Mouse (Mus musculus) C2C12 (cell line): ENCODE data around the gene Dagla. TPM values are rescaled to one million over a fixed set of nuclear protein-coding genes. Genes with fewer than 3 reads are reported as not detected.

Source experiments
- H3K27me3 ChIP-seq: one replicate; pipeline ENCODE4 v1.6.1; 2011; ENCODE audit not compliant: control insufficient read depth, insufficient read depth, insufficient read length
- H3K36me3 ChIP-seq: one replicate; pipeline ENCODE4 v1.6.1; 2011; ENCODE audit not compliant: control insufficient read depth, insufficient read depth
- H3K4me3 ChIP-seq: one replicate; pipeline ENCODE4 v1.5.1; 2011; ENCODE audit warnings: mild to moderate bottlenecking, control low read depth; ENCODE audit not compliant: poor library complexity, insufficient read depth, severe bottlenecking
- H3K79me2 ChIP-seq: one replicate; pipeline ENCODE4 v1.6.1; 2011; ENCODE audit not compliant: control insufficient read depth, insufficient read depth
- H3K79me3 ChIP-seq: one replicate; pipeline ENCODE4 v1.6.1; 2011; ENCODE audit warnings: low read depth, control low read depth
- H3ac ChIP-seq: one replicate; pipeline ENCODE3; 2011; ENCODE audit warnings: low read depth; ENCODE audit not compliant: control insufficient read depth, insufficient read length
- CEBPB ChIP-seq: IDR thresholded peaks from one replicate; pipeline ENCODE4 v1.6.1; 2011; ENCODE audit warnings: low read depth, mild to moderate bottlenecking, control low read depth, moderate library complexity
- CTCF ChIP-seq: IDR thresholded peaks from one replicate; pipeline ENCODE4 v1.5.1; 2011; ENCODE audit not compliant: control insufficient read depth, insufficient read depth, insufficient read length
- FOSL1 ChIP-seq: IDR thresholded peaks from one replicate; pipeline ENCODE4 v1.8.0; 2011; ENCODE audit warnings: mild to moderate bottlenecking, low read length; ENCODE audit not compliant: poor library complexity, insufficient read depth, severe bottlenecking
- MAX ChIP-seq: IDR thresholded peaks from one replicate; pipeline ENCODE4 v1.6.1; 2011; ENCODE audit warnings: mild to moderate bottlenecking, control low read depth
- MYOD1 ChIP-seq: IDR thresholded peaks from one replicate; pipeline ENCODE4 v1.6.1; 2011; ENCODE audit warnings: low read depth; ENCODE audit not compliant: control insufficient read depth, insufficient read length
- MYOG ChIP-seq: IDR thresholded peaks from one replicate; pipeline ENCODE4 v1.6.1; 2011; ENCODE audit not compliant: control insufficient read depth, insufficient read length; ENCODE audit errors: extremely low read depth
- USF1 ChIP-seq: IDR thresholded peaks from one replicate; pipeline ENCODE4 v1.6.1; 2011; ENCODE audit warnings: low read depth, mild to moderate bottlenecking, control low read depth, moderate library complexity
- polyA plus RNA-seq: library from polyadenylated mRNA; unstranded; fragments of >200 nt; fragmentation: generic; extraction: Trizol; gene quantifications from one replicate; pipeline ENCODE4 v1.2.1, GENCODE M21; 2012; ENCODE audit warnings: missing spikeins

The Dagla gene
- polyA plus RNA-seq, 1 experiment: 8.3 TPM

DNA sequence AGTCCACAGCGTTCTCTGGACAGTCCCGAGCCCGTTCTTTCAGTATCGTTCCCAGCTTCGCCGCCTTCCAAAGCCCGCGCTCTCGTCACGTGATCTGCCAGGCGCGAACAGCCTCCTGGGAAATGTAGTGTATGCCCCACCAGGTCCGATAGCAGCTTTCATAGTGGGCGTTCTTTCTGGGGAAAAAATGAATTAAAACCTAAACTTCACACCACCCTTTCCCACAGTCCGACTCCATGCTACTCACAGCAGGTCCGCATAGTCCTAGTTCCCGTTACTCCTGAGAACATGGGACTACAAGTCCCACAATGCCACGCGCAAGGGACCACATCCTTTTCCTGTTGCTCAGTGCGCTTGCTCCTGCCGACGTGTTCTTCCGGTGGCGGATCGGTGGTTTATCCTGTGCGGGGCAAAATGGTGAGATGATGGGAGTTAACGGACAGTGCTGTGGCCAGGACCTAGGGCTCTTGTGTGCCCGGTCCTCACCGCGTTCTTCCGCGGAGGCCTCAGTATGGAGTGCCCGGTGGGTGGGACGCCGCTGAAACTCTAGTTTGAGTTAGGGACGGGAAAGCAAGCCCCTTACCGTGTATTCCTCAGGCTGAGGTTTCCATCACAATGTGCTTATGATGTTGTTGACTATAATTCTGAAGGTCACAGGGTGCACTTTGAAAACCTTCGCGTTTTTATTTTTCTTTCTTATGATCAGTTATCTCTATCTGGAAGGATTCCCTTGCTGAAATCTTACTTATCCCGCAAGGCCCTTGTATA lies 100.6 kb downstream of the Dagla start, which contains the start of the genes Tmem258 and Fen1:
Gene Tmem258 (plus strand): TSS at position 167 of the 768 bp plus-strand sequence.
Gene Fen1 (minus strand): TSS at position 322 of the 768 bp plus-strand sequence.
- H3K79me3 ChIP-seq: peaks cover 47% of the 10 kb centered on the region
- H3K27me3 ChIP-seq: no peaks in the 10 kb centered on the region
- TF ChIP-seq CEBPB (no peak), USF1 (peak; percentile 99), MAX (peak; percentile 69)
- peaks cover 62% of the 10 kb centered on the region for H3K79me2 ChIP-seq
- peaks cover 48% of the 10 kb centered on the region for H3K36me3 ChIP-seq
- H3K4me3 ChIP-seq: peak within 1 kb of the TSS; percentile 90
- peak within 1 kb of the TSS; percentile 72 for H3ac ChIP-seq

DNA sequence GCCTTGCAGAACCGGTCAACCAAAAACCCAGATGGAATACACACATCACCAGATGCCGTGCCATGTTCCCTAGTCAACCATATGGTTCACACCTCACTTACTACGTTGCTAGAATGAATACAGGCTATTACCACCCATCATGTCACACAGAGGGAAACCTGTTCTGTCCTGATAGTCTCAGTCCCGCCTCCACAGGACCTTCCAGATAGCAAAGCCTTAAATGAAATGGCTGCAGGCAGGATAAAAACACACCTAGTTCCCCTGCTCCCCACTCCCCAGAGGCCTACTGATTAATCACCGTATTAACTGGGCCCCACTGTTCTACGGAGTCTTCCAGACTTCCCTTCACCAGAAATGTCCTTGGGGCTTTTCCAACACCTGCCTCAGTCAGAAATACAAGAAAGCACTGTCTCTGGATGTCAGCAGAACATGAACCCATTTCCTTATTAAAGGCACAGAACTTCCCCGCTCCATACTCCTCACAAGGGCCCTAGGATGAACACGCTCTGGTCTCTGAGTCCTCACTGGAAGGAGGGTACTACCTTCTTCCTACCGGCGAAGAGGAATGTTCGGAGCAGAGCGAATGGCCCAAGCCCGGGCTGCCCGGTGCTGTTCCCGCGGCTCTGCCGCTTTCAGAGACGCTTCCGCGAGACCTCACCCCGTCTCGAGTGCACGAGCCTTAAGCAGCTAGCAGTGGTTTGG lies 101.4 kb downstream of the Dagla start:
- Histone ChIP-seq H3ac (peak overlapping the region; percentile 72), H3K79me2 (peaks cover 62% of the 10 kb centered on the region), H3K27me3 (no peaks in the 10 kb centered on the region), H3K4me3 (peak overlapping the region; percentile 90), H3K36me3 (peaks cover 52% of the 10 kb centered on the region), H3K79me3 (peaks cover 47% of the 10 kb centered on the region)
- TF ChIP-seq USF1 (no peak), CTCF (no peak), MYOD1 (no peak), FOSL1 (no peak), MAX (no peak), CEBPB (no peak), MYOG (no peak)

DNA sequence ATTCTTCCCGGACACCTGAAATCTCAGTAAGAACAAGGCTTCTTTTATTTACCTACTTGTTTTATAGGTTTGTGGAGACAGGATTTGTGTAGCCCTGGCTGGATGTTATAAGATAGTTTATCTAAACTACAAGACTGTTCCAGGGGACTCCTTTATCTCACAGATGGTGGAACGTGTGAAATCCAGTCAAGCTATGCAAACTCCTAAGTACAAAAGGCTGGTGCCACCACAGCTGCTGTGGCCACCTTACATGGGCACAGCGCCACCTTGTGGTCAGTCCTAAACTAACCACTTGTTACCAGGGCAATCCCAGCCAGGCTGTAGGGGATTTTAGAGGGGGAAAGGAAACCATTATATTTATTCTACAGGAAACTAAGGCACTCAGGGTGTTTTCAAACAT lies 106.0 kb downstream of the Dagla start:
- no peak for TF ChIP-seq MYOG
- peak; percentile 86 for TF ChIP-seq CTCF
- TF ChIP-seq MYOD1: peak; percentile 6
- no peak for TF ChIP-seq FOSL1
- peaks cover 73% of the 10 kb centered on the region for H3K36me3 ChIP-seq
- peaks cover 31% of the 10 kb centered on the region for H3K79me3 ChIP-seq

DNA sequence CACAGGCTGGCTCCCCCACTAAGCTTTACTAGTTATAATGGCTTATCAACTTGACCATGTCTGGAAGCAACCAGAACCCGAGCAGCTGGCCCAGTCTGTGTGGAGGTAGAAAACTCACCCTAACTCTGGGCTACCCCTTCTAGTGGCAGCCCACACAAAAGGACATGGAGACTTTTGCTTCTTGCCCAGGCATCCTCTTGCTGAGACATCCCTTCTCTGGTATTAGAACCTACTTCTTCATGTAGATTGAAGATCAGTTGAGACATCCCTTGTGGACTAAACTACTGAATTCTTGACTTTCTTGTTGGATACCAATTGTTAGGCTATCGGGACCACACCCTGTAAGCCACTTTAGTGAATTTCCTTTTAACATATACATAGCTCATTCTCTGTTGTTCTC lies 106.4 kb downstream of the Dagla start:
- TF ChIP-seq CEBPB (no peak), USF1 (no peak), FOSL1 (no peak), CTCF (no peak), MAX (no peak), MYOG (no peak), MYOD1 (no peak)
- no peak overlapping the region for H3K4me3 ChIP-seq
- peaks cover 32% of the 10 kb centered on the region for H3K79me2 ChIP-seq
- no peaks in the 10 kb centered on the region for H3K27me3 ChIP-seq
- no peak overlapping the region for H3ac ChIP-seq
- H3K36me3 ChIP-seq: peaks cover 77% of the 10 kb centered on the region
- H3K79me3 ChIP-seq: peaks cover 27% of the 10 kb centered on the region

More for the DNA sequence above, 106.0 kb downstream of the Dagla start:
- peaks cover 36% of the 10 kb centered on the region for H3K79me2 ChIP-seq
- H3K4me3 ChIP-seq: no peak overlapping the region
- no peaks in the 10 kb centered on the region for H3K27me3 ChIP-seq
- no peak overlapping the region for H3ac ChIP-seq

DNA sequence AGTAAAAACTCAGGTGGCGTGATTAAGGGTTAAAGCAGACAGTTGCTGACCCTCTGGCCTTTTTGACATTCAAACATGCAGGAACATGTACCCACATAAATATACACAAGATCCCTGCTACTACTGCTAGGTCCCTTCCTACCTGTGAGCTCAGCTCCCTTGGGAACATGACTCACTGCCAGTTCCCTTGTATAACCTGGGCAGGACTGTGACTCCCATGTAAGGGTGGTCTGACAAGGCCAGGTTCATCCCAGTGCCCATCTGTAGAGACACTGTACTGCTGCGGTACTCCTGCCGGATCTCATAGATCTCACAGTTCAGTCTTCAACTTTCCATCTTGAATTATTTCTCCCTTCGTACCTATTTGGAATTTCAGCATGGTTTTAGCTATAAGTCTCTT lies 107.5 kb downstream of the Dagla start:
- no peak overlapping the region for H3K4me3 ChIP-seq
- H3ac ChIP-seq: no peak overlapping the region
- H3K27me3 ChIP-seq: no peaks in the 10 kb centered on the region
- TF ChIP-seq FOSL1 (no peak), MYOG (no peak)
- peaks cover 85% of the 10 kb centered on the region for H3K36me3 ChIP-seq
- H3K79me2 ChIP-seq: peaks cover 20% of the 10 kb centered on the region
- peaks cover 17% of the 10 kb centered on the region for H3K79me3 ChIP-seq

Other genes starting within 250 kb of the Dagla start
- 72.6 TPM for gene Fads2, start 203.1 kb downstream of the Dagla start, polyA plus RNA-seq
- 62.3 TPM for gene Fads1, start 122.0 kb downstream of the Dagla start, polyA plus RNA-seq
- gene Tmem258, start 100.9 kb downstream of the Dagla start, polyA plus RNA-seq: 339 TPM
- gene Fen1, start 100.7 kb downstream of the Dagla start, polyA plus RNA-seq: 83.7 TPM
- gene Myrf, start 64.1 kb downstream of the Dagla start, polyA plus RNA-seq: 0.21 TPM
- gene Syt7, start 84.2 kb upstream of the Dagla start, polyA plus RNA-seq: 0.23 TPM
- gene Lrrc10b, start 152.6 kb upstream of the Dagla start, polyA plus RNA-seq: 0.07 TPM
- 0.04 TPM for gene Ppp1r32, start 178.1 kb upstream of the Dagla start, polyA plus RNA-seq
- gene Cpsf7, start 220.4 kb upstream of the Dagla start, polyA plus RNA-seq: 26.5 TPM
- gene Sdhaf2, start 221.3 kb upstream of the Dagla start, polyA plus RNA-seq: 35.4 TPM